Mouse (Mus musculus) brain, embryonic 14.5 days (tissue): Measurements from ENCODE around the gene Ap2m1. TPM values are rescaled to one million over a fixed set of nuclear protein-coding genes. Genes with fewer than 3 reads are reported as not detected.
A peak's percentile ranks its signal among the peaks of the same experiment; 100 is the strongest.

Experiments used
- DNase-seq: peaks from one replicate; pipeline ENCODE4 v3.0.0-alpha.2; 2011; ENCODE audit warnings: low read depth
- CTCF ChIP-seq: fragments of 200-500 bp; IDR thresholded peaks from 2 replicates; pipeline ENCODE4 v1.5.1; 2012; ENCODE audit warnings: inconsistent platforms, mild to moderate bottlenecking, moderate library complexity, borderline replicate concordance; ENCODE audit not compliant: insufficient read depth, insufficient read length; ENCODE audit errors: extremely low read depth
- POLR2A ChIP-seq: fragments of 200-500 bp; IDR thresholded peaks from 2 replicates; pipeline ENCODE4 v1.6.1; 2012; ENCODE audit warnings: mild to moderate bottlenecking, inconsistent platforms, borderline replicate concordance; ENCODE audit not compliant: poor library complexity, insufficient read depth, insufficient read length, severe bottlenecking; ENCODE audit errors: extremely low read depth
- polyA plus RNA-seq: library from polyadenylated mRNA; depleted of rRNA; stranded (reverse); fragments of >200 nt; gene quantifications from 2 replicates; pipeline ENCODE4 v1.2.3, GENCODE M21; 2012

Gene Ap2m1
- polyA plus RNA-seq, 1 experiment = 1,266 TPM

DNA sequence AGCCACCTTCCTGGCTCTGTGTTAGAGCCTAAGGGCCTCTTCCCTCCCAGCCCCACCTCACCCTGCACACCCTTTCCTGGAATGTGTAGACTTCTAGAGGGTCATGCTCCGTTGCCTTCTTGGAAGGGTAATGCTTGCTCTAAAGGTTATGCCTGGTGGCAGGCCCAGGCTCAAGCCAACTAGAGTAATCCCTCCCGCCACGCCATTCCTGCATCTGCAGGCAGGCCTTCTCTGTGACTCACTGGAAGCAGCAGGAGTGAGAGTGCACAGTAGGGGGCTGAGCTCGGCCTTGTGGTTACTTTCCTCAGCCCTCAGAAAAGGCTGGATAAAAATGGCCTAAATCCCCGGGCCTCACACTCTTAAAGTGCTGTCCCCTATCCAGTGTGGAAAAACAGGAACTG lies 1.8 kb downstream of the Ap2m1 start:
- DNase-seq = peak; percentile 28
- TF ChIP-seq POLR2A (no peak), CTCF (no peak)

DNA sequence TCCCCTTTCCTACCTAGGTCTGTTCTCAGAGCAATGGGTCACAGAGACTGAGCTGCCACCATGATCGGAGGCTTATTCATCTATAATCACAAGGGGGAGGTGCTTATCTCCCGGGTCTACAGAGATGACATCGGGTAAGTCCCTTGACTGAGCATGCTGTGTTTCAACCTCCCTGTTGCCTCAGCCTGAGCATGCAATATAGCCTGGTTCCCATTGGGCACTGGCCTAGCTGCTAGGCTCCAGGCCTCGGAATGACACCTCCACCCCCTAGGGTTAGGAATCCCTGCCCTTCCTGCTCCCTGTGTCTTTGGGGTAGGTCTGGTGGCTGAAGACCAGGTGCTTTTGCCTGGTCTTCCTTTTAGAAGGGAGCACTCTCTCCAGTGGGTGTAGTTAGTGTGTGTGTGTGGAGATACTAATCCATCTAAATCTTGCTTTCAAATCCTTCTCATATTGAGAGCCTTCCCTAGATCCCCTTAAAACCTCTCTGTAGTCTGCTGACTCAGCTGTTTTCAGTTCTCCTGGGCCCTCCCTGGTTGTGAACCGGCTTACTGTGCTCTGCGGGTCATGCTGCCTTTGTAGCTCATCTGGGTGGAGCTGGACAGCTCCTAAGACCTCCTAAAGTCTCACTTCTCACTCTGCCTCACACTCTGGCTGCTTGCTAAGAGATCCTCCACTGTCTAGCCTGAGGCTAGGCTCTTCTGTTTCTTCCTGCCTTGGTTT lies 2.5 kb downstream of the Ap2m1 start:
- no peak for TF ChIP-seq POLR2A
- TF ChIP-seq CTCF = no peak
- DNase-seq = no peak

DNA sequence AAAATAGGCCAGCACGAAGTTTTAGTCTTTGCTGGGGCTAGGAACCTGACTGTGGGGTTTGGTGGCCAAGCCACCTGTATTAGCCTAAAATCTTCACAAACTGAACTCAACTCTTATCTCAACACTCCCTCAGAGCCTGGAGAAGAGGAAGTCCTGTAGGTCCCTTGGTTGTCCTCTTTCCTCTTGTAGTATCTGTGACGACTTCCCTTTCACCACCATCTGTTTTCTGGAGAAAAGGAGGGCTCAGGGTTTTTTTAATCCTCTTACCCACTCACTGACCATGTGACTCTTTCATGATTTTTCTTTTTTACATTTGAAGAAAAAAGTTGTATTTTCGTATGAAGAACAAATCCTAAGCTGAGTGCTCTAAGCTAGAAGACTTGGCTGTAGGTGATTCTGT lies 4.4 kb downstream of the Ap2m1 start:
- TF ChIP-seq CTCF (no peak), POLR2A (no peak)

GRCm38 (mm10) chr16:20540438-20540837 lies 5.2 kb downstream of the Ap2m1 start:
- DNase-seq = no peak
- no peak for TF ChIP-seq CTCF
- TF ChIP-seq POLR2A = no peak

More for the DNA sequence above, 4.4 kb downstream of the Ap2m1 start:
- no peak for DNase-seq

- DNase-seq = no peak
- TF ChIP-seq POLR2A (no peak), CTCF (no peak)
Observed at GRCm38 (mm10) chr16:20545696-20546095, 10.4 kb downstream of the Ap2m1 start.

DNA sequence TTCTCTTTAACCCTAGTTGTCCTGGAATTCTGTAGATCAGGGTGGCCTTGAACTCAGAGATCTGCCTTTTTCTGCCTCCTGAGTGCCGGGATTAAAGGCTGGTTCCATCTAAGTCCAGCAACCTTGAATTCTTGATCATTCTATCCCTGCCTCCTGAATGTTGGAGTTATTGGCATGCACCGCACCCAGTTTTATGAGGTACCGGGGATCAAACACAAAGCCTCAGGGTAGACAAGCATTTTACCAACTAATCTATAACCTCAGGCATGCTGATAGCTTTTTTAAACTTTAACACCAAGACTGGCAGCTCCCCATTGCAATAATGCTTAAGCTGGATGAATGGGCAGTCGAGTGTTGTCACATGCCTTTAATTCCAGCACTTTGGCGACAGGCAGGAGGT lies 12.1 kb downstream of the Ap2m1 start:
- no peak for DNase-seq
- TF ChIP-seq POLR2A (no peak), CTCF (no peak)

GRCm38 (mm10) chr16:20548096-20548948 lies 13.0 kb downstream of the Ap2m1 start, which contains the start of gene Abcf3:
Gene Abcf3 (plus strand): TSS chr16:20548577.
- peak; percentile 100 for DNase-seq
- TF ChIP-seq CTCF (no peak), POLR2A (no peak)

DNA sequence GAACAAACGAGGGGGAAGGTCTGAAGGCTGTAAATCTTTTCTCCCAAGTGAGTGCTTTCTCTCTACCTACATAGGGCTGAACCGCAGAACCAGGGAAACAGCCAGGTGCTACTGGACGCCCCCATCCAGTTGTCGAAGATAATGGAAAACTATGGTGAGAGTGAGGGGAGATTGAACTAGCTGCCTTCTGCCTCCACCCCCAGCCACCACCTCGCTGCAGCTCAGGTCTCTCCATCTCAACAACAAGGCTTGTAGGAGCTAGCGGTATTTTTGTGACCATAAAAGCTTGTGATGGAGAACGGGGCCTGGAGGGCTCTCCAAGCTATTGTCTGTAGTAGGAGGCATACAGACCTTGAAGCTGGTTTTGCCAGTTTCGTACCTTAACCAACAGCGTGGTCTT lies 13.9 kb downstream of the Ap2m1 start:
- DNase-seq = no peak
- TF ChIP-seq CTCF = no peak
- no peak for TF ChIP-seq POLR2A

DNA sequence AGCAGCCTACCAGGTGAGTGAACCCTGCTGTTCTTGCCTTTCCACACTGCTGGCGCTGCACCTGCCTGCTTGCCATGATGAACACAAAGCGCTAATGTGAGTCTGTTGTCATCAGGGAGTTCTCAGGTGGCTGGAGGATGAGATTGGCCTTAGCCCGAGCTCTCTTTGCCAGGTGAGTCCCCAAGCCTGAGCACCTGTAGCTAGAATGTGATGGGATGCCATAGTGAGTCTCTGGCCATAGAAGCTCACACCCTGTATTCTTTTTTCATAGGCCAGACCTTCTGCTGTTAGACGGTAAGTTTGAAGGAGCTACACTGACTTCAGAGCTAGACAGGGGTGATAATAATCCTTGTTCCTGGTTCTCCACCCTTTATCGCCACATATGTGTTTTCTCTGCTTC lies 16.4 kb downstream of the Ap2m1 start:
- DNase-seq = no peak
- no peak for TF ChIP-seq POLR2A
- TF ChIP-seq CTCF = no peak

GRCm38 (mm10) chr16:20552594-20552993 lies 17.3 kb downstream of the Ap2m1 start:
- no peak for DNase-seq
- TF ChIP-seq POLR2A (no peak), CTCF (no peak)

DNA sequence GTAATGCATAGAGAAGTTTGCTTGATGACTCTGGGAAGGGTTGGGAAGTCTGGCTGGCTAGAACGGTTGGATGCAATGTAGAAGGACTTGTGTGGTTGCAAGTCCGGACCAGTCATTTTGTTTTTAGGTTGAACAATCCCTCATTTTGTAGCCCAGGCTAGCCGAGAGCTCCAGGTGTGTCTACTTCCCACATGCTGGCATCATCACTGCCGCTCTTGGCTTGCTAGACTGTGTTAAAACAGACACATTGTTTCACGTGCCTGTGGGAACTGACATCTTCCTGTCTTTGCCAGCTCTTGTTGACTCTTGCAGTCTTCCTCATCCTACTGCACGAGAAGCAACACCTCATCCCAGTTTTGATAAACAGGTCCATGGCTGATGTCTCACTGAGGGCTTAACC lies 19.7 kb downstream of the Ap2m1 start:
- DNase-seq = no peak
- TF ChIP-seq CTCF = no peak
- no peak for TF ChIP-seq POLR2A

- TF ChIP-seq CTCF = no peak
- TF ChIP-seq POLR2A = no peak
- no peak for DNase-seq
Observed at GRCm38 (mm10) chr16:20557381-20557780, 22.1 kb downstream of the Ap2m1 start.

GRCm38 (mm10) chr16:20565075-20565474 lies 29.8 kb downstream of the Ap2m1 start:
- DNase-seq = no peak
- TF ChIP-seq POLR2A (no peak), CTCF (no peak)
